In genomic region chr12:107975897-107976570, GRCm38 (mm10) we compare ENCODE assay signal across 9 mouse cellular contexts. TPM values are rescaled to one million over a fixed set of nuclear protein-coding genes. Genes with fewer than 3 reads are reported as not detected.
DNase-seq lines count a peak whose midpoint lies in the region; ATAC-seq lines count a peak whose summit lies in the region.
"Had no signal": no experiment of that assay in that cellular context is flagged by ENCODE, and none has a peak within 500 bp of the region (broad histone marks: within the 10 kb centered on the region; RNA-seq: fewer than 3 reads in every experiment).

No protein-coding gene starts in this region.

- no peak overlapping the region for H3K27ac ChIP-seq in kidney, embryonic 15.5 days
- H3K27ac ChIP-seq in embryonic facial prominence, embryonic 14.5 days (replicated peaks; ENCODE audit: low read depth, low read length) = peak overlapping the region; percentile 36
- H3K27ac ChIP-seq in hindbrain, embryonic 11.5 days (ENCODE audit: low read depth, low read length) = no peak overlapping the region
- peak overlapping the region; percentile 67 for H3K27ac ChIP-seq in midbrain, embryonic 13.5 days

- no peak for ATAC-seq in kidney, embryonic 15.5 days (replicated peaks; ENCODE audit: low FRiP score)
- no peak for ATAC-seq in embryonic facial prominence, embryonic 14.5 days (ENCODE audit: low read depth)
- ATAC-seq in hindbrain, embryonic 11.5 days (ENCODE audit: low FRiP score) = no peak
- ATAC-seq in midbrain, embryonic 13.5 days = no peak

- no peaks in the 10 kb centered on the region for H3K9me3 ChIP-seq in kidney, embryonic 15.5 days (replicated peaks)
- no peaks in the 10 kb centered on the region for H3K9me3 ChIP-seq in embryonic facial prominence, embryonic 14.5 days (ENCODE audit: control insufficient read depth, low read length)
- H3K9me3 ChIP-seq in hindbrain, embryonic 11.5 days (ENCODE audit: control insufficient read depth, low read length) = no peaks in the 10 kb centered on the region
- no peaks in the 10 kb centered on the region for H3K9me3 ChIP-seq in midbrain, embryonic 13.5 days

- H3K4me1 ChIP-seq in kidney, embryonic 15.5 days = peaks cover 84% of the 10 kb centered on the region
- H3K4me1 ChIP-seq in embryonic facial prominence, embryonic 14.5 days (ENCODE audit: control insufficient read depth, insufficient read depth, low read length) = peaks cover 85% of the 10 kb centered on the region
- peaks cover 35% of the 10 kb centered on the region for H3K4me1 ChIP-seq in hindbrain, embryonic 11.5 days (replicated peaks; ENCODE audit: control insufficient read depth, insufficient read depth, low read length)
- peaks cover 98% of the 10 kb centered on the region for H3K4me1 ChIP-seq in midbrain, embryonic 13.5 days (replicated peaks)

- DNase-seq in kidney, adult 8-10 months = no peak
- DNase-seq in embryonic facial prominence, embryonic 14.5 days (ENCODE audit: low spot score) = peak; percentile 45
- peak; percentile 45 for DNase-seq in hindbrain, embryonic 11.5 days (ENCODE audit: low spot score)
- no peak for DNase-seq in adrenal gland, adult 18-20 months (ENCODE audit: low spot score in 2 of 2)
- DNase-seq in ovary, postnatal 14 days (ENCODE audit: low spot score) = no peak
- DNase-seq in spleen, postnatal 4 days (ENCODE audit: low spot score in 2 of 2) = no peak

- no peaks in the 10 kb centered on the region; the same call in 1 of the 2 replicates for H3K27me3 ChIP-seq in kidney, embryonic 15.5 days
- no peaks in the 10 kb centered on the region for H3K27me3 ChIP-seq in embryonic facial prominence, embryonic 14.5 days (replicated peaks; ENCODE audit: control insufficient read depth, insufficient read depth, low read length)
- H3K27me3 ChIP-seq in hindbrain, embryonic 11.5 days (ENCODE audit: control insufficient read depth, insufficient read depth, low read length) = no peaks in the 10 kb centered on the region; the same call in 1 of the 2 replicates
- H3K27me3 ChIP-seq in midbrain, embryonic 13.5 days = peaks cover 3% of the 10 kb centered on the region; the same call in 1 of the 2 replicates

- H3K9ac ChIP-seq in kidney, embryonic 15.5 days = no peak overlapping the region
- H3K9ac ChIP-seq in embryonic facial prominence, embryonic 14.5 days (ENCODE audit: low read depth, low read length) = peak overlapping the region; percentile 47
- peak overlapping the region; percentile 19 for H3K9ac ChIP-seq in hindbrain, embryonic 11.5 days (ENCODE audit: low read depth, low read length)
- H3K9ac ChIP-seq in midbrain, embryonic 13.5 days (replicated peaks) = peak overlapping the region; percentile 11

- H3K4me2 ChIP-seq in kidney, embryonic 15.5 days = peak overlapping the region; percentile 56
- peak overlapping the region; percentile 51 for H3K4me2 ChIP-seq in embryonic facial prominence, embryonic 14.5 days (ENCODE audit: low read depth, low read length)
- peak overlapping the region; percentile 24 for H3K4me2 ChIP-seq in hindbrain, embryonic 11.5 days (replicated peaks; ENCODE audit: low read depth, low read length)
- peak overlapping the region; percentile 49 for H3K4me2 ChIP-seq in midbrain, embryonic 13.5 days (replicated peaks)

- peak overlapping the region; percentile 29 for H3K4me3 ChIP-seq in kidney, embryonic 15.5 days (replicated peaks)
- H3K4me3 ChIP-seq in embryonic facial prominence, embryonic 14.5 days (ENCODE audit: low read depth, low read length) = peak overlapping the region; percentile 23
- no peak overlapping the region for H3K4me3 ChIP-seq in hindbrain, embryonic 11.5 days (ENCODE audit: low read depth, low read length)
- peak overlapping the region; percentile 20 for H3K4me3 ChIP-seq in midbrain, embryonic 13.5 days (replicated peaks)

- 14% methylated on average over 14 of the region's 14 CpGs for WGBS in kidney, embryonic 15.5 days
- WGBS in embryonic facial prominence, embryonic 14.5 days = 24% methylated on average over 14 of the region's 14 CpGs
- WGBS in hindbrain, embryonic 11.5 days = 25% methylated on average over 14 of the region's 14 CpGs
- WGBS in midbrain, embryonic 13.5 days = 14% methylated on average over 14 of the region's 14 CpGs

- no peaks in the 10 kb centered on the region for H3K36me3 ChIP-seq in kidney, embryonic 15.5 days
- no peaks in the 10 kb centered on the region for H3K36me3 ChIP-seq in embryonic facial prominence, embryonic 14.5 days (ENCODE audit: control insufficient read depth, insufficient read depth, low read length)
- H3K36me3 ChIP-seq in hindbrain, embryonic 11.5 days (ENCODE audit: control insufficient read depth, insufficient read depth, low read length) = no peaks in the 10 kb centered on the region
- no peaks in the 10 kb centered on the region for H3K36me3 ChIP-seq in midbrain, embryonic 13.5 days

RNA-seq across cellular contexts. Expression of gene Bcl11b, which starts 27.4 kb away (rescaled TPM):
- 3.1 and 3.8 TPM in 2 replicates for polyA plus RNA-seq in kidney, embryonic 15.5 days (2015; fragmentation: Nextera tagmentation; extraction: Ambion mirVana)
- polyA plus RNA-seq in embryonic facial prominence, embryonic 14.5 days (2014; fragmentation: Nextera tagmentation; extraction: Ambion mirVana) = 16.5 and 20.7 TPM in 2 replicates
- 6.8 and 8.4 TPM in 2 replicates for polyA plus RNA-seq in hindbrain, embryonic 11.5 days (2014; fragmentation: Nextera tagmentation; extraction: Ambion mirVana)
- 19.2 and 27.0 TPM in 2 replicates for polyA plus RNA-seq in midbrain, embryonic 13.5 days (2015; fragmentation: Nextera tagmentation; extraction: Ambion mirVana)
- under 1 TPM; 0.13 to 0.61 TPM for total RNA-seq in adrenal gland, adult 18-20 months (2021)
- total RNA-seq: common myeloid progenitor, adult 5-6 weeks had no signal

Comparison
In these comparisons a context has a peak if more than half of its experiments do, and no peak if none do; other contexts are left out.
1. H3K27ac ChIP-seq: peak in embryonic facial prominence, embryonic 14.5 days (single experiment) and midbrain, embryonic 13.5 days (single experiment); none in kidney, embryonic 15.5 days (single experiment) and hindbrain, embryonic 11.5 days (single experiment).
2. DNase-seq: peak in embryonic facial prominence, embryonic 14.5 days (single experiment) and hindbrain, embryonic 11.5 days (single experiment); none in kidney, adult 8-10 months (0 of 2), adrenal gland, adult 18-20 months (0 of 2), ovary, postnatal 14 days (single experiment) and spleen, postnatal 4 days (0 of 2).
3. Peak in every context shown above with its lines, with median percentiles within 50 percentile points of each other: H3K4me2 ChIP-seq.